Mouse (Mus musculus) bone marrow macrophage, adult 2 months (primary cell): Measurements from ENCODE around the gene Serpina3i.

Experiments used
- CTCF ChIP-seq: IDR thresholded peaks from 2 replicates; pipeline ENCODE4 v1.5.1; 2012; ENCODE audit warnings: low read depth, mild to moderate bottlenecking, low read length, moderate library complexity
- POLR2A ChIP-seq: IDR thresholded peaks from 2 replicates; pipeline ENCODE4 v1.6.1; 2012; ENCODE audit warnings: mild to moderate bottlenecking, low read depth, low read length, borderline replicate concordance

- TF ChIP-seq POLR2A (no peak), CTCF (no peak)
These were observed 16.1 kb downstream of the Serpina3i start for GRCm38 (mm10) chr12:104279056-104279435.
